Mouse (Mus musculus): Measurements from ENCODE around the gene Tmem59l. TPM values are rescaled to one million over a fixed set of nuclear protein-coding genes. Genes with fewer than 3 reads are reported as not detected.
A peak's percentile ranks its signal among the peaks of the same experiment; 100 is the strongest.
"Not testable (repeated sequence)": the region's sequence is repeated elsewhere in the genome, so short reads cannot be mapped to it uniquely, and the experiment has no call there.

Tmem59l gene
- polyA plus RNA-seq, 1 experiment from 2014 or later = 0.33 TPM

- H3K9ac ChIP-seq = peak overlapping the region; percentile 83
- peak; percentile 82 for ATAC-seq (ENCODE audit: low read depth)
- no peaks in the 10 kb centered on the region for H3K9me3 ChIP-seq (replicated peaks)
- no peaks in the 10 kb centered on the region for H3K27me3 ChIP-seq
- peak overlapping the region; percentile 92 for H3K27ac ChIP-seq
- H3K4me2 ChIP-seq = peak overlapping the region; percentile 75
- peaks cover 48% of the 10 kb centered on the region for H3K4me1 ChIP-seq (replicated peaks)
- under 1% methylated on average over 48 of the region's 51 CpGs for WGBS (ENCODE audit: insufficient replicate concordance)
- H3K36me3 ChIP-seq = peaks cover 17% of the 10 kb centered on the region
- peak; percentile 96 for DNase-seq
- H3K4me3 ChIP-seq (replicated peaks) = peak overlapping the region; percentile 68
Observed at GRCm38 (mm10) chr8:70522592-70523403, 35.6 kb upstream of the Tmem59l start.

- H3K4me2 ChIP-seq = no peak overlapping the region
- H3K27ac ChIP-seq = peak overlapping the region; percentile 31; the same call in 1 of the 2 replicates
- DNase-seq (no peak), ATAC-seq (ENCODE audit: low read depth) (no peak)
- peaks cover 38% of the 10 kb centered on the region for H3K4me1 ChIP-seq (replicated peaks)
- H3K4me3 ChIP-seq (replicated peaks) = no peak overlapping the region
- H3K9me3 ChIP-seq (replicated peaks) = no peaks in the 10 kb centered on the region
- no peaks in the 10 kb centered on the region for H3K27me3 ChIP-seq
- no peak overlapping the region for H3K9ac ChIP-seq
- peaks cover 38% of the 10 kb centered on the region for H3K36me3 ChIP-seq
- WGBS (ENCODE audit: insufficient replicate concordance) = 40% methylated on average over 2 of the region's 2 CpGs
Observed at GRCm38 (mm10) chr8:70519606-70520005, 32.4 kb upstream of the Tmem59l start.

DNA sequence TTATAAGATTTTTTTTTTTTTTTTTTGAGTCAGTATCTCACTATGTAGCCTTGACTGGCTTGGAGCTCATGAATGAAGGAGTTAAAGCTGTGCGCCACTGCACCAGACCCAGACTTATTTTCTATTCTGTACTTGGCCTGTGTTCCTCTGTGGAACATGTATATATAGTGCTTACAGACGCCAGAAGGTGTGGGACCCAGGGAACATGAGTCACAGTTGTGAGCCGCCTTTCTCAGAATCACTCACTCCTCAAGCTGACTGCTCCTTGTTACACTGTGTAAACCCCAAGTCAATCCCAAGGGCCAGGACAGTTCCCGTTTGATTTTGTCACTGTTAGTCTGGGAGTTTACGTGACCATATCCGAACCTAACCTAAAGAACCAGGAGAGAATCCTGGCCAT lies 31.9 kb upstream of the Tmem59l start:
- no peak for ATAC-seq (ENCODE audit: low read depth)
- Histone ChIP-seq H3K4me1 (replicated peaks) (peaks cover 34% of the 10 kb centered on the region), H3K36me3 (peaks cover 44% of the 10 kb centered on the region), H3K9ac (no peak overlapping the region), H3K4me3 (replicated peaks) (no peak overlapping the region), H3K4me2 (no peak overlapping the region), H3K9me3 (replicated peaks) (no peaks in the 10 kb centered on the region), H3K27ac (no peak overlapping the region), H3K27me3 (no peaks in the 10 kb centered on the region)
- WGBS (ENCODE audit: insufficient replicate concordance) = 83% methylated on average over 6 of the region's 6 CpGs
- no peak for DNase-seq

DNA sequence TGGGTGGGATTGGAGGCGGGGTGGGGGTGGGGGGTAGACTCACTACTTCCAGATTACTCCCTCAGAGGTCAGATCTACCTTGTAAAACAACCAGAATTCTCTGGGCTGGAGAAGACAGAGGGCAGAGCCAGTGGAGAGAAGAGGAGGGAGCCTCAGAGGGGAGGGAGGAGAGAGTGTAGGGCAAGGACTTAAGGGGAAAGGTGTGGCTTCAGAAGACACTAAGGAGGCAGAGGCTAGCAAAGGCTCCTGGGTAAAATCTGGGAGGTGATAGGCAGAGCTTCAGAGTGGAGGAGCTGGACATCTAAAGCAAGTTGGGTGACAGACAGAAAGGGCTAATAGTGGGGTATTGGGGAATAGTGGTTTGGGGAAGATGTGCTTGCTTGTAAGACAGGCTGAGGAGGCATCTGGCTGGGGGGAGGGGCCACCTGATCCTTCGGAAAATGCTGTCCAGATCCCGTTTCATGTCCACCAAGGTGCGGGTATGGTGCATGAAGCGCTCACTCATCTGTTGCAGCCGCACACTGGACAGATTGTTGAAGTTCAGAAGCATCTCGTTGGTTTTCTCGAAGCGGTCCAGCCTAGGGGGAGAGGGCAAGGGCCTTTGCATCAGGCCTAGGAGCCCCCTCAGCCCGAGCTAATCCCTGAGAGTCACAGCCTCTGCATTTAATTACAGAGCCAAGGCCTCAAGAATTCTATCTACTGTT lies 30.9 kb upstream of the Tmem59l start:
- no peak for ATAC-seq (ENCODE audit: low read depth)
- WGBS (ENCODE audit: insufficient replicate concordance) = 79% methylated on average over 10 of the region's 10 CpGs

DNA sequence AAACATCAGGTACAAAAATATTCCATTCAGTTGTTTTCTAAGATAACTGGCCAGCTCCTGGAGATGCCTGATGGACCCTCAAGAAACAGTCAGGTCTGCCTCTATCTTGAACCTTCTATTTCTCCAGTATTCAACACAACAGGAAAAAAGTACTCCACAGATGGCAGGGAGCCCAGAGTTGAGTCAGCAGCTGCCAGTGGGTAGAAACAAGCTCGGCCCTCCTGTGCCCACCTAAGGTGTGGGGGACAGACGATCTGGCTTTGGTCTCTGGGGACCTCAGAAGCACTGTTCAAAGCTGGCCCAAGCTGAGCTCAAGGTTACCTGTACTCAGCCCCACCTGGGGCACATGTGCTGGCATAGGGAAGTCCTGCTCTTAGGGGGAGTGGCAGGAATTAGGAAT lies 26.3 kb upstream of the Tmem59l start:
- peaks cover 54% of the 10 kb centered on the region for H3K4me1 ChIP-seq (replicated peaks)
- no peak overlapping the region for H3K4me2 ChIP-seq
- no peak overlapping the region for H3K4me3 ChIP-seq (replicated peaks)
- H3K27me3 ChIP-seq = no peaks in the 10 kb centered on the region
- 66% methylated on average over 2 of the region's 2 CpGs for WGBS (ENCODE audit: insufficient replicate concordance)
- H3K9ac ChIP-seq = no peak overlapping the region
- H3K9me3 ChIP-seq (replicated peaks) = no peaks in the 10 kb centered on the region
- H3K36me3 ChIP-seq = peaks cover 58% of the 10 kb centered on the region
- peak overlapping the region; percentile 99; the same call in 1 of the 2 replicates for H3K27ac ChIP-seq
- DNase-seq = no peak
- ATAC-seq (ENCODE audit: low read depth) = no peak

More for the DNA sequence above, 30.9 kb upstream of the Tmem59l start:
- no peaks in the 10 kb centered on the region for H3K27me3 ChIP-seq
- no peak for DNase-seq
- no peak overlapping the region for H3K4me2 ChIP-seq
- peaks cover 36% of the 10 kb centered on the region for H3K4me1 ChIP-seq (replicated peaks)
- H3K27ac ChIP-seq = peak overlapping the region; percentile 11
- no peaks in the 10 kb centered on the region for H3K9me3 ChIP-seq (replicated peaks)
- peaks cover 54% of the 10 kb centered on the region for H3K36me3 ChIP-seq
- 0 out of 2 replicates have a peak overlapping the region, but pooled peaks have one; percentile 16 for H3K9ac ChIP-seq
- H3K4me3 ChIP-seq (replicated peaks) = no peak overlapping the region

DNA sequence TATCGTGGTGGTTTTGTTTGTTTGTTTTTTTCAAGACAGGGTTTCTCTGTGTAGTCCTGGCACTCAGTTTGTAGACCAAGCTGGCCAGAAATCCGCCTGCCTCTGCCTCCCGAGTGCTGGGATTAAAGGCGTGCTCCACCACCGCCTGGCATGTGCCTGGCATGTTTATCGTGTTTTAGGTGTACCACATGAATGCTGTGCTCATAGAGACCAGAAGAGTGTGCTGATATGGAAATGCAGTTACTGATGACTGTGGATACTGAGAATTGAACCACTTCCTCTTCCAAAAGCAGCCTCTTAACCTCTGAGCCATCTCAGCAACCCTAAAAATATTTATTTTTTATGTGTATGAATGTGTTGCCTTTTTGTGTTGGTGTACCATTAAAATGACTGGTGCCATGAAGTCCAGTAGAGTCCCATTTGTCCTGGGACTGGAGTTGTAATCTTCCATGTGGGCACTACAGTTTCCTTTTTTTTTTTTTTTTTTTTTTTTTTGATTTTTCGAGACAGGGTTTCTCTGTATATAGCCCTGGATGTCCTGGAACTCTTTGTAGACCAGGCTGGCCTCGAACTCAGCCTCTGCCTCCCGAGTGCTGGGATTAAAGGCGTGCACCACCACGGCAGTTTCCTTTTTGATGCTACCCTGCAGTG lies 25.2 kb upstream of the Tmem59l start:
- WGBS (ENCODE audit: insufficient replicate concordance) = 58% methylated on average over 11 of the region's 11 CpGs
- H3K4me2 ChIP-seq = peak overlapping the region; percentile 93
- ATAC-seq (ENCODE audit: low read depth) (no peak), DNase-seq (no peak)
- H3K9ac ChIP-seq = peak overlapping the region; percentile 99
- H3K4me1 ChIP-seq (replicated peaks) = peaks cover 52% of the 10 kb centered on the region
- H3K4me3 ChIP-seq (replicated peaks) = peak overlapping the region; percentile 89; the same call in 1 of the 2 replicates
- no peaks in the 10 kb centered on the region for H3K27me3 ChIP-seq
- peaks cover 62% of the 10 kb centered on the region for H3K36me3 ChIP-seq
- no peaks in the 10 kb centered on the region for H3K9me3 ChIP-seq (replicated peaks)
- peak overlapping the region; percentile 99 for H3K27ac ChIP-seq

DNA sequence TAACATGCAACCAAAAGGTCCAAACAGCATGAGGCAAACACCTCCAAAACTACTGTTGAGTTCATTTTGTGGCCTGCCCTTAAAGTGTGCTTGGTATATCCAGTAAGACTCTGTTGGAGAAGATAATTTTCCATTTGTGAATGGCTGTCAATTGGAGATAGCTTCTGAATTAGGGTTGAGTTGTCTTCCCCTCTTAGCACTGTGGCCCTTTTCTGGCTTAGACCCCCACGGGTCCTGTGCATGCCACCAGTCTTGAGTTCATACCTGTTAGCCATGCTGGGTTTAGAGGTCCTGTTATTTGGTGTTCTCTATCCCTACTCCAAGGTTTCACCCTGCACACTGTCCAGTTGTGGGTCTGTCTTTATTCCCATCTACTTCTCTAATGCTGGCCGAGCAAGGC lies 24.6 kb upstream of the Tmem59l start:
- no peak for DNase-seq
- H3K9me3 ChIP-seq (replicated peaks) = no peaks in the 10 kb centered on the region
- H3K27ac ChIP-seq = peak overlapping the region; percentile 99
- H3K4me3 ChIP-seq (replicated peaks) = peak overlapping the region; percentile 89
- WGBS (ENCODE audit: insufficient replicate concordance) = 75% methylated on average over 2 of the region's 2 CpGs
- peaks cover 57% of the 10 kb centered on the region for H3K4me1 ChIP-seq (replicated peaks)
- no peak for ATAC-seq (ENCODE audit: low read depth)
- H3K4me2 ChIP-seq = peak overlapping the region; percentile 93
- peak overlapping the region; percentile 99 for H3K9ac ChIP-seq
- H3K27me3 ChIP-seq = no peaks in the 10 kb centered on the region
- peaks cover 66% of the 10 kb centered on the region for H3K36me3 ChIP-seq

DNA sequence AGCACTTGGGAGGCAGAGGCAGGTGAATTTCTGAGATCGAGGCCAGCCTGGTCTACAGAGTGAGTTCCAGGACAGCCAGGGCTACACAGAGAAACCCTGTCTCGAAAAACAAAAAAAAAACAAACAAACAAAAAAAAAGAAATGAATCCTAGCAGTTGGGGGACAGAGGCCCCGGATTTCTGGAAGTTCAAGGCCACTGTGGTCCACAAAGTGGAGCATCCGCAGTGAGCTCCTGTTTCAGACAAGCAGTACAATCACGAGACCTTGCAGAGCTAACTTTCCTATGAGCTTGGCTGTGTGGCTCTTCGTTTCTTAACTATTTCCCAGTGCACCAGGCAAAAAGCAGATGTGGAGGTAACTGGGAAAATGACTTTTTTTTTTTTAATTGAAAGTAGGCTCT lies 24.0 kb upstream of the Tmem59l start:
- Histone ChIP-seq H3K4me1 (replicated peaks) (peaks cover 60% of the 10 kb centered on the region), H3K4me2 (peak overlapping the region; percentile 93), H3K4me3 (replicated peaks) (peak overlapping the region; percentile 89), H3K36me3 (peaks cover 60% of the 10 kb centered on the region), H3K27ac (peak overlapping the region; percentile 99), H3K9ac (peak overlapping the region; percentile 99)
- not testable (repeated sequence) for H3K9me3 ChIP-seq (replicated peaks); ATAC-seq (ENCODE audit: low read depth); DNase-seq; H3K27me3 ChIP-seq
- 29% methylated on average over 6 of the region's 6 CpGs for WGBS (ENCODE audit: insufficient replicate concordance)

- H3K36me3 ChIP-seq = peaks cover 53% of the 10 kb centered on the region
Observed at GRCm38 (mm10) chr8:70510228-70510915, 23.2 kb upstream of the Tmem59l start, which contains the start of gene Uba52. TSS of gene Uba52 (minus strand) at chr8:70510801.

DNA sequence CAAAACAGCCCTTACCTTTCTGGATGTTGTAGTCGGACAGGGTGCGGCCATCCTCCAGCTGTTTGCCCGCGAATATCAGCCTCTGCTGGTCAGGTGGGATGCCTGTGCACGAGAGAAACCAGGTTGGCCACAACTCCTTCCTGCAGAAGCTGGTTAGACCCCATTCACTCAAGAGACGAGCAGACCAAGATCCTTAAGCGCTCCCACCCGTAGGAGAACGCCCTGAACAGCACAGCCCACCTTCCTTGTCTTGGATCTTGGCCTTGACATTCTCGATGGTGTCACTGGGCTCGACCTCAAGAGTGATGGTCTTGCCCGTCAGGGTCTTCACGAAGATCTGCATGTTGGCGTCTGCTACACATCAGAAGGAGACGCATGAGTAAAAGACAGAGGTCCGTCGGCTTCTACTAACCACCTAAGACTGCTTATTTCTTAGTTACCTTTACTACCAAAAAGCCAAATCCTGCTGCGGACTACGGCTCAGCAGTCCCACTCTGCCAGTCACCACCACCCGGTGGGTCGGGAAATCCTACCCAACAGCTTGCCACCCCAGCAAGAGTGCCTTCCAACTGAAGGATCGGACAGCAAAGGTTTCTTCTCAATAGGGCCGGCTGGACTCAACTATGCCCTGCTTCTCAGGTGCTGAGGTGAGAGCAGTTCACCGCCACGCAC lies 22.3 kb upstream of the Tmem59l start:
- WGBS (ENCODE audit: insufficient replicate concordance) = 2% methylated on average over 25 of the region's 25 CpGs
- Histone ChIP-seq H3K9me3 (replicated peaks) (no peaks in the 10 kb centered on the region), H3K36me3 (peaks cover 47% of the 10 kb centered on the region), H3K27me3 (no peaks in the 10 kb centered on the region), H3K4me2 (peak overlapping the region; percentile 93), H3K4me1 (replicated peaks) (peaks cover 77% of the 10 kb centered on the region), H3K4me3 (replicated peaks) (peak overlapping the region; percentile 89), H3K27ac (peak overlapping the region; percentile 99), H3K9ac (peak overlapping the region; percentile 99)
- ATAC-seq (ENCODE audit: low read depth) = no peak
- no peak for DNase-seq

More at GRCm38 (mm10) chr8:70510228-70510915, 23.2 kb upstream of the Tmem59l start, which contains the start of gene Uba52:
- Histone ChIP-seq H3K9me3 (replicated peaks) (no peaks in the 10 kb centered on the region), H3K27ac (peak within 1 kb of the TSS; percentile 99), H3K4me3 (replicated peaks) (peak within 1 kb of the TSS; percentile 89), H3K4me1 (replicated peaks) (peaks cover 68% of the 10 kb centered on the region), H3K9ac (peak within 1 kb of the TSS; percentile 99), H3K4me2 (peak within 1 kb of the TSS; percentile 93), H3K27me3 (no peaks in the 10 kb centered on the region)
- DNase-seq (peak; percentile 96), ATAC-seq (ENCODE audit: low read depth) (peak; percentile 79)
- WGBS (ENCODE audit: insufficient replicate concordance) = under 1% methylated on average over 74 of the region's 74 CpGs
